Mouse (Mus musculus) thymus, adult 18-20 months (tissue): ENCODE data around the gene Scfd2.

Experiments used
- DNase-seq, 2 experiments: peaks; one replicate each; pipeline ENCODE4 v3.0.0; 2022; ENCODE audit warnings: mixed read lengths in 2 of 2

The Scfd2 gene

DNA sequence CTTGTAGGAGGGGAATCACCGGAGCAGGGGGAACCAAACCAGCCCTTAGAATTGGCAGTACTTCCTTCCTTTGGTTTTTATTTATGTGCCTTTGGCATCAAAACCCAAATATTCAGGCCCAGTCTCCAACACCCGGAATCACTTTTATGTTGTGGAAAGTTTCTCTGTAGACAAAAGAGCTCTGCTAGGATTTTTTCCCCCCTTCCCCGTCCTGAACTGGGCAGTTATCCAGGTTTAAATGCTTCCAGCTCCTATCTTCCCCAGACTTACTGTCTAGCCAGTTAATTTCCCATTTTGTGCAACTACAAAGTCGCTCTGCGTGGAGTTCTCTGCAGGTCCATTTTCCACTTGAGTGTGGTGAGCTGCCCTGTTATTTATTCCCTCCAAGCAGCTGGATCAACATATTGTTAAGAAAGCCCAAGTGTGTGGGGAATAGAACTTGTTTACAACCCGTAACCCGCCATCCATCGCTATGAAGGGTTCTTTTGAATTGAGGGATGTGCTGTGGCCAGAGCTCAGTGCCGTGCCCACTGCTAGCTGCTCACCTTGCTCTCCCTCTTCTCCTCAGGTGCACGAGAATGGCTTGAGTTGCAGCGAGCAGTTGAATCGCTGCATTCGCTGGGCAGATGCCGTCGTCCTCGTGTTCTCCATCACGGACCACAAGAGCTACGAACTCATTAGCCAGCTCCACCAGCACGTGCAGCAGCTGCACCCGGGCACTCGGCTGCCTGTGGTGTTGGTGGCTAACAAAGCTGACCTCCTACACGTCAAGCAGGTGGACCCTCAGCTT, 333.8 kb downstream of the Scfd2 start:
- no peak for DNase-seq

DNA sequence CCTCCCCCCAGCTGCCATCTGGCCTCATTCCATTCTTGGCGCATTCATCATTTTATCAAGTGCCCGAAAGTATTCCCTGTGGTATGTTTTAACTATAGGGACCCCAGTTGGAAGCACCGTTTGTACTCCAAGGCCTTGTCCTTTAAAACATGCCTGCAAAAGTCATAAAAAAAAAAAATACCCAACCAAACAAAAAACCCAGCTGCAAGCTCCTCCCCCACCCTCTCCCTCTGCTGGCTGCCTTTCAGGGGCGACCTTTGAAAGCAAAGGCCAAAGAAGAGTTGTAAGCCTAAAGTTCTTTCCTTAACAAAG, 335.3 kb downstream of the Scfd2 start:
- DNase-seq, result peak; percentile 23 to 37

DNA sequence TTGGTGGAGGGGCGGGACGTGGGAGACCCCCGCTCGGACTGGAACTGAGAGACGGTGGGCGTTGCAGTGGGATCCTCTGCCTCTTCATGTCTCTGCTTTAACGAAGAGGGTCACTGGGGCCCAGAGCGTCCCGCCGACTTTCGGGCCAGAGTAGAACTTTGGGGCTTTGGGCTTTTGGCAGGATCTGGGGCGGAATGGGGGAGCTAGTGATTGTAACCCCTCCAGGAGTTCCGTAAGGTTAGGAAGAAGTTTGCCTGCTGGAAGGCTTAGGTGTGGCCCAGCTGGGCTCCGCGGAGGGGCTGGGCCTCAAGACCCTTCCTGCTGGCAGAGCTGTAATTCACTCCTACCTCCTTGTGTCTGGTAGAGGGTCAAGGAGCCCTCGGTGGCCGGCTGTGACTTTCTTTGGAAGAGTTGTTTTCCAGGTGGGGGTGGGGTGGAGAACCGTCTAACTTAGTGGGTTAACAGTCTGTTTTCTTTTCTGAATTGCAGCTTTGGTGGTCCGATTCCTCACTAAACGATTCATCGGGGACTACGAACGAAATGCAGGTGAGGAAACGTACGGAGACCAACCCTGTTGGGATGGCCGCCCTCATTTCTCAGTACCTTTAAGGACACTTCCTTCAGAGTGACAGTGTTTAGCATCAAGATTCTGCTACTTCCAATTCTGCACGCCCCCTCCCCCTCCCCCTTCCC, 335.8 kb downstream of the Scfd2 start:
- peak in 1 of 2 experiments; percentile 18 for DNase-seq

DNA sequence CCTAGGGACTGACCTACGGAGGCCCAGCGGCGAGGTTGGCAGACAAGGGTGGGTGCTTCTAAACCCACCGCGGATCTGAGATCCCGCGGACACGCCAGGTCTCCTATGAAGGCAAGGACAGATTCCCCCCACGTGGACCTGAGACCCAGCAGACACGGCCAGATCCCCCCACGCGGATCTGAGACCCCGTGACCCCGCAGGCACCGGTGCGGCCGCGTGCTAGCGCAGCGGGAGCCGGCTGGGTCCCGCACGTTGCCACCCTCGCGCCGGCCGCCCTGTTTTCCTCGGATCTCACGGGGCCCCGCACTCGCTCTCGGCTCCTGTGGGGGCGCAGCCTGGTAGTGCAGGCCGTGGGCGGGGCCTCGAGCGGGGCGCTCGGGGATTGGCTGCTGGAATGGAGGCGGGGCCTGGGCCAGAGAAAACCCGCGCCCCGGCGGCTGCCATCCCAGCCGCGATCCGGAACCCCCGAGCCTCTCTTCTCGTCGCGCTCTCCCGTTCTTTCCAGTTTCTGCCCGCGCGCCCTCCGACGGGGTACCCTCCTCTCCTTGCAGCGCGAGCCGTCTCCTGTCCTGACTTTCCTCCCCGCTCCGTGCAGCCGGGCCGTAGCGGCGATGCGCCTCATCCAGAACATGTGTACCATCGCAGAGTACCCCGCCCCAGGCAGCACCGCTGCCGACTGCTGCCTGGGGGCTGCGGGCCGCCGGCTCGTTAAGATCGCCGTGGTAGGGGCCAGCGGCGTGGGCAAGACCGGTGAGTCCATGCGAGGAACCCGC, 336.5 kb downstream of the Scfd2 start, which contains the start of gene Rasl11b:
Gene Rasl11b, plus strand, starts transcription at position 446 of the 773 bp plus-strand sequence.
- DNase-seq, result peak; percentile 90

DNA sequence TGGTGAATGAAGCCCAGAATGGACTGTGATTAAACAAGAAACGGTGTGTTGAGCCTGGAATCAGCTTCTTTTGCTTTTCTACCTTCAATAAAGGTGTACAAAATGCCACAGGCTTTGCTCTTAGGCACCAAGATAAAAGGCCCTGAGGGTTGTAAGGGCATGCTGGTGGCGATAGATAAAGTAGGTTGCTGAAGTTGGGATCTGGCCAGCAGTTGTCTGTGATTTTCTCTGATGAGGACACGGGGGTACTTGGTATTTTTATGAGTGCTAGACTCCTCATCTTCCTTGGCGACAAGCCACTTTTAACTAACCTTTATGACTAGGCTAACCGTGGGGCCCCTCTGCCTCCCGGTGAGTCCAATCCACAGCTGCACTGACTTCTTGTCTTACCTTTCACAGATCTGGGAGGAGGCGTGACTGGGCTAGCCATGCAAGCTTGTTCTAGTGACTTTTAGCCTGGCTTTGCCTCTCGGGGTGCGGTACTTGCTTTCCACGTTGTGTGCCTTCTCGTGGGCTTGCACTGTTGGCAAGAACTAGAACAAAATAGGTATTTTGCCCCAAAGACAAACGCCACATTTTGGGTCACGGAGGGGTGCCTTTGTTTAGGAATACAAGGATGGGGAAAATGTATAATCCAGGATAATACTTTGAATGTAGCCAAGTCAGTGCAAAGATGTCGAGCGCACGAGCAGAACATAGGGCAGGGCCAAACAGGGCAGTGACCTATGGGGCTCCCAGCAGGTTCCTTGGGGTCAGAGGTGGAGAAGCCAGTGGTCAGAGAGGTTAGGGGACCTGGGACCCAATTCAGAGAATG, 337.3 kb downstream of the Scfd2 start:
- no peak for DNase-seq

DNA sequence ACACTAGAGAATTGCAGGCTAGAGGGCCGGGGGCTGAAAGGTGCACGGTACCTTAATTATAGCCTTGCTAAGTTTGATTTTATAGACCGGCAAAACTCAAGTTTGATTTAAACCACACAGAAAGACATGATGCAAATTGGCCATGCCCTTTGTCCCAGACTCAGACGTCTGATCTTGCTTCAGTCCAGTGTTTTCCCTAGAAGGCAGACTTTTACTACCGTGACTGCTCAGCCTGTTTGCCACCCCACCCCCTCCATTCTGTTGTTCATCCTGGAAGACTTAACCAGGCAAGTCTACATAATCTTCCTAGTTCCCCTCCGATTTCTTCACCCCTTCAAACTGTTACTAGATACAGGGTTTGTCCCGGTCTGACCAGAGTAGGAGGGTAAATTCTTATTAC, 337.9 kb downstream of the Scfd2 start:
- DNase-seq, result no peak

DNA sequence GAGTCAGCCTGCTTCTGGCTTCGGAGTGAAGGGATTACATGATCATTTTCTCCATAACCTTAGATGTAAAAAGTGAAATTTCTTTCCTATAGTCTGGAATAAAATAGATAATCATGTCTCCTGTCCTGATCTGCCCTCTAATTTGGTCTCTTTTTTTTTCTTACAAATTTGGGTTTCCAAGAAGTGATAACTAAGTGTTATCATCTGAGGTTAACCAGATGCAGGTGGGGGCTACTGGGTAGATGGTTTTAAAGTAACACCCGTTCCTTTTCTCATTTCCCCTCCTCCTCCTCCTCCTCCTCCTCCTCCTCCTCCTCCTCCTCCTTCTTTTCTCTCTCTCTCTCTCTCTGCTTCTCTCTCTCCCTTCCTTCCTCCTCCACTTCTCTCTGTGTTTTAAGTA, 338.6 kb downstream of the Scfd2 start:
- DNase-seq, result no peak

DNA sequence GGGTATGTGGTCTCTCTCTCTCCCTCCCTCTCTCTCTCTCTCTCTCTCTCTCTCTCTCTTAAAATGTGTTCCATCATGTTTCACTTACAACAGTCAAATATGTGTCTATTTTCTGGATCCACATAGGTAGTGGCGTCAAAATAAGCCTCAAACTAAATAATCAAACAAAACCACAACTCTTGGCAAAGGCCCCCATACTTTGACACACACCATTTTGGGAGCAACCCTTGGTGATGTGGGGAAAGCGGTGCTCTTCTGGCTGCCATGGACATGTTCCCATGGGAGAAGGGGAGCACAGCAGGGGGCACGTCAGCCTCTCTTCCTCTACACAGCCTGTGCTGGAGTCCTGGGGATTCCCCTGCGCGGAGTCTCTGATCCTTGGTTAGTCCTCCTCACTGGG, 340.6 kb downstream of the Scfd2 start:
- no peak for DNase-seq

DNA sequence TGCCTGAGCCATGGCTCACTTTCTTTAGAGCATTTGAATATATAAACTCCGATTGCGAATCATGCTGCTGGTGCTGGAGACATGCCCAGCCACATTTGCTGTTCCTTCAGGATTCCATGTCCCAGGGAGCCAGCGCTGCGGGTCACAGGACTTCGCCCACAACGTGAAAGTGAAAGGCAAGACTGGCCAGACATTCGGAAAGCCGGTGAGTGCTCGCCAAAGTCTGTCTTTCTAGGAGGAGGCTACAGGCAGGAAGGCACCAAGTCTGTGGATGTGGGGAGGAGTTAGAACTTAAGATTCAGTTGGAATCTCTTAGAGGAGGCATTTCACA, 341.4 kb downstream of the Scfd2 start:
- DNase-seq, result no peak

DNA sequence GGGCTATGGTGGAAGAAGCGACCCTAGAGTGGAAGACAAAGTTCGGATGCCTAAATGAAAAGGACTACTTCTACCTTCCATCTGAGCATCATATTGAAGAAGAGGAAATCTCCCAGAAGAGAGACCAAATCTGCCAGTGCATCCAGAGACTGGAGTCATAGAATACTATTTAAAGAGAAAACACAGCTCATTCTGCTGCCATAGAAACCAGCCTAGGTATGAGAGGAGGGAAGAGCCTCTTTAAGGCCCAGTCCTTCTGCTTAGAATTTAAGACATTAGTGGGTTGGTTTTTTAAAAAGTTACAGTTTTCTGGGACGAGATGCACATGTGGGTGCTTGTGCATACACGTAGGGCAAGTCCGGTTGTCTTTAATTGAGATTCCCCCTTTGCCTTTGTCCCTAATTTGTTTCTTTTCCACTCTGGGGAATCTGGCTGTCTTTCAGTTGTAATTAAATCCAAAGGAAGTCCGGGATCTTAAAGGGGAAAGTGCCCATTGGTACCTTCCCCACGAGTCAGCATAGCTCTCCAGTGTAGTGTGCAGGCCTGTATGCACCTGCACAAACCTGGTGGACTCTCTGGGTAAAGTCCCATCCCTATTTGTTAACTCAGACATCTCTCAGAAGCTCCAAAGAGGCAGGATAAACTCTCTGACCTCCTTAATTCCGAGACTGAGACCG, 341.9 kb downstream of the Scfd2 start:
- no peak for DNase-seq

DNA sequence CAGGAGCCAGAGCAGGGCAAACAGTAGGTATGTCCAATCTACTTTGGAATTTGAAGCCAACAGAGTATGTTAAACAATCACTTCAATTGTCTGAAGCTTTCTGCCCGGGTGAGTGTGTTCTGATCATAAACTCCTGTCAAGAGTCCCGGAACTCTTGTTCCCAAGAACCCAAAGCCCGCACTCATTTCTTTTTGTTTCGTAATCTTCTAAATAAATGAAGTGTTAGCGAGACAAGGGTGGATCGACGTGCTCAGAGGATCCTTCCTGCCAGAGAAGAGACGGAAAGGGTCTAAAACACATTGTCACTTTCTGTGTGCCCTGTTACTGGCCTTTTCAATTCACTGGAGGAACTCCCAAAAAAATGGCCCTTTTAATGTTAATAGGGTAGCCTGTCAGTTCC, 342.7 kb downstream of the Scfd2 start:
- no peak for DNase-seq

DNA sequence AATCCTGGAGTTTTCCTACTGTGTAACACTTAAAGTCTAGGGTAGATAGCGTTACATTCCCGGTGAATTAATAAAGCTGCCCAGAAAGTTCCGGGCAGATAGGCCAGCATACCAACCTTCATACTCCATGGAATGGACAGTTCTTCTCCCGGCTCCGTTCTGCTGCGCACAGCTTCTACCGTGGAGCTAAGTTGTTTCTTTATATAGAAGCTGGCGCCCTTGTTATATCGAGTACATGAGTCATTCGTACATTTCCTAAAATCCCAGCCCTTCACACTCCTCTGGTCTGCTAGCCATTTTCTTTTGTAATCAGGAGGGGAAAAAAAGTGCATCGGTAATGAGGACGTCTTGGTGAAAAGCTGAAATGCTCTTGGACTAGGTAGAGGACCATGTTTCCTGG, 343.5 kb downstream of the Scfd2 start:
- DNase-seq, result no peak

DNA sequence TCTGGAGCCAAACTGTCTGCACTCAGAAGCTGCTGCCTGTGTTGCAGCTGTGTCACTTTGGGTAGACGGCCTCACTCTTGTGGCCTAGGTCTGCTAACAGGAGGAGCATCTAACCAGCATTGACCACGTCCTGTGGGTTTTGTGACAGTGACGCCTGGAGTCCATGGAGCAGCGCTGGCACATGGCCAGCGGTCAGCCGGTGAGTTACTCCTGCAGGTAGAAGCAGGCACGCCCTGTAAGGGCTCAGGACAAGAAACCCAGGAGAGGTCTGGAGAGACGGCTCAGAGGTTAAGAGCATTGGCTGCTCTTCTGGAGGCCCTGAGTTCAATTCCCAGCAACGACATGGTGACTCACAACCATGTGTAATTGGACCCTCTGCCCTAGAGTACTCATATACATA, 347.0 kb downstream of the Scfd2 start:
- no peak for DNase-seq

DNA sequence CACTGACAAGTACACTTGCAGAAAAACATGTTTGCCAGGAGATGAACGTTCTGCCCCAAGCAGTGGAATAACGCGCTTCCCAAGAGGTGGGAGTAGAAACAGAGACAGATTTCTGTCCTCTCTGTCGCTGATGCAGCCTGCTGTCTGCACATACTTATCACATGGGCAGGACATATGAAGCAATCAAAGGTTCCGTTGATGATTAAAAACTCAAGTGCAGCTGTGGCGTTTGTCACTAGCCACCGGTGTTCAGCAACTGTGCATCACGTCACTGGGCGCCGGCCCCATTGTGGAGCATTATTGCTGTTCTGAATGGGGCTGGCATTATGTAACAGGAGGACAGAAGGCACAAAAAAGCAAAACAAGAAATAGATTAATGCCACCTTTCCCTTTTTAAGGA, 348.4 kb downstream of the Scfd2 start:
- DNase-seq, result no peak

DNA sequence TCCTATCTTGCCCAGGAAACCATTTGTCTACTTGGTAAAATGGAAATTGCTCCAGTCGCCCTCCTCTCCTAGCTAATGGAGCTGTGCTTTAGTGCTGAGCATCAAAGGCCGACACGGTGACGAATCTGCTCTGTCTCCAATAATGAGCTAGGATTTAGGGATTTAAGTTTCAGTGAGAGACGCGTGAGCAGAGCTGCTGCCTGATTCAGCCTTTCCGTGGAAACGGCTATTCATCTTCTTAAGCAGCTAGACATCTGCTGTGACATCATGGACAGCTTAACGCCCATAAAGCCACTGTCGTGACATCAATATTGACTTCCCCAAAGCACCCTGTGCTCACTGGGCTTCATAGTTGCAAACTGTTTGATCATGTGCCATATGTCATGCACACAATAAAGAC, 351.3 kb downstream of the Scfd2 start:
- no peak for DNase-seq

DNA sequence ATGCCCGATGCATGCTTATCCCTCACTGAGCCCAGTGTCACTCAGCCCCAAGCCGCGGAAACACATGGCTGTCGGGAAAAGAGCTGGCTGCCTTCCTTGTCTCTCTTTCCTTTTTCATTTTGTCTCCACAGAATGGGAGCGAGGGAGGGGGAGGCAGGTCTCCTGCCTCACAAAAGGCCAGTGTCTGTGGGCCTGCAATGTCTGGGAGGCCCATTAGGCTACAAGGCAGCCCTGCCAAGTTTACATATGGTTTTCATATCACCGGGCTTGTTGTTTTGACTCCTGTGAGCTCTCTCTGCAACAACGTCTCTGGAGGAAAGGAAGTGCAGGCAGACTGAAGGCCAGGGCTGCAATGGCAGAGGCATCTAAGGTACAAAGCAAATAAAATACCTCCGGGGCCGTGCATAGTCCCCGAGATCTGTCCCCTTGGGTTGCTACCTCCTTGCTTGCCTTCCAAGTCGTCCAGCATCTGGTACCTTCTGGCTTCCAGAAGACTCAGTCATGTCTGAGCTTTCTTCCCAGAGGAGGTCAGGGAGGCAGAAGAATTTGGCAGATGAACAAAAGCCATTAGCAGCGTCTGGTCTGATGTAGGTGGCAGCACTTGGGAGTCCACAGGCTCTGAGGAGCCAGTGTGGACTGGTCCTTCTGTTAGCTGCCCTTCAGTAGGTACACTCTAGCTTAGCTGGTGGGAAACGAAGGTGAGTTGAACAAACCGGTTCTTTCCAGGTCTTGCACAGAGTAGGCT, 355.9 kb downstream of the Scfd2 start:
- no peak for DNase-seq

DNA sequence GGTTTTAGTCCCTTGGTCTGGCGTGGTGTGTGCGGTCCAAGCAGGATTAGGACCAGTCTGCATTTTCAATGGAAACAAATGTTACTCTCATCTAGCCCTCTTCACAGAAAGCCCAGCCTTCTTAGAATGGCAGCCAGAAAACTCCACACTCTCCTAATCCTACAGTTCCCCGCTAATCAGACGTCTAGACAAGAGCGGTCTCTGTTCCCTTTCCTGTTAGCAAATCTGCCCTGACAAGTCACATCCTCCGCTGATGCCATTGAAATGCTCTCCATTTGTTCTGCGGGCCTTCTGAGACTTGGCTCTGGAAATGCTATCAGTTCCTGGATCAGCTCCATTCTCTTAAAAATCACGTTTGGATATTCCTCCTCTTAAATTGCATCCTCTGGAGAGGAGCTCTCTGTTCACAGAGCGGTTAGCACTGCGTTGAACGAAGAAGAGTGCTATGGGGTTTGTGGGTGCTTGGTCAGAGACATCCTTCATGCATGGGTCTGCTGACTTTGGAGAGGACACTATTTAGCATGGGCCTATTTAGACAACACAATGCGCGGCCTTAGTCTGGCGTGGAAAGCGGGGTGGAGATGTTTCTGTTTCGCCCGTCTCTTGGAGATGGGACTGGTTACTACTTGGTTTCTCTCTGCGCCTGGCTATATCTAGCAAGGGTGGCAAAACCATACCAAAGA, 358.3 kb downstream of the Scfd2 start:
- no peak for DNase-seq

DNA sequence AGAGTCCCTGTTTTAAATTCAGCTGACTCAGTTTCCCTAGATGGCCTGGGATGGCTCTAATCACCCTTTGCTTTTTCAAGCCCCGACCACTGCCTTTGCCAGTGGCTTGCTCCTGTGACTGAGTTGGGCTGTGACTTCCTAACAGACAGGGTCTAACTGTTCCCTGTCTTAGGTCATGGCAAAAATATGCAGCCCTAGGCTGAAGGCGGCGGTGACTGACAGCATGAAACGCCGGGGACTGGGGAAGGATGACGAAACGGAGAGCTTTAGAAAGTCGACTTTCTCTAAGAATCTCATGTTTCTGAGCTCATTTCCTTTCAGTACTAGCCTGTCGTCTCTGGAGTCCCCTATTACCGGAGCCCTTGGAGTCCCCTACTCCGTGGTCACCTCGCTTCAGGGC, 359.4 kb downstream of the Scfd2 start:
- no peak for DNase-seq

DNA sequence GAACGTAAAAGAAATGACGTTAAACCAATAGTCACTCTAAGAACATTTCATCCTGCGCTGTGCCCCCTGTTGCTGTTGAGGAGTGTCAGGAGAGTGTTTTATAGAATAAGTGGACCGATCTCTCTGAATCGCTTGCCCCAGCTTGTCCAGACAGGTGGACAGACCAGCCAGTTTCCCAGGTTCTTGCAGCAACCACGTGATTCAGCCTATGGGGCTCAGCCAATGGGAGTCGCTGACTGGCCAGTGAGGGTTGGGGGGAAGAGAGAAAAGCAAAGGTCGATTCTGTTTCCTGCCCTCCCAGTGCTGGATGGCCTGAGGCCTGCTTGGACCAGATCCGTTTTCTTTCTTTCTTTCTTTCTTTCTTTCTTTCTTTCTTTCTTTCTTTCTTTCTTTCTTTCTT, 359.8 kb downstream of the Scfd2 start:
- DNase-seq, result no peak

DNA sequence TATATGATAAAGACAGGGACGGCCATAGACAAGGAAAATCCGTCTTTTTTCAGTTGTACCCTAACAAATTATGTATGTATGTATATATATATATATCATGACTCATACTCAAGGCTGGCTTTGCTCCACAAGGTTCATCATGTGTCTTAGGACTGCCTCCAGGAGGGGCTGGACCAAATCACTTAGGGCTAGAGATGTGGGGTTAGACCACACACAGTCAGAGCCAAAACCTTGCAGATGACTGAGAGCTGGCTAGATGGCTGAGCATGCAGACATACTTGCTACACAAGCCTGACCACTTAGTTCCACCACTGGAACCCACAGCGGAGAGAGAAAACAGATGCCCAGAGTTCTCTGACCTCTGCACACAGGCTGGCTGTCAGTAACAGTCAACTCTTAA, 363.5 kb downstream of the Scfd2 start:
- DNase-seq, result no peak

DNA sequence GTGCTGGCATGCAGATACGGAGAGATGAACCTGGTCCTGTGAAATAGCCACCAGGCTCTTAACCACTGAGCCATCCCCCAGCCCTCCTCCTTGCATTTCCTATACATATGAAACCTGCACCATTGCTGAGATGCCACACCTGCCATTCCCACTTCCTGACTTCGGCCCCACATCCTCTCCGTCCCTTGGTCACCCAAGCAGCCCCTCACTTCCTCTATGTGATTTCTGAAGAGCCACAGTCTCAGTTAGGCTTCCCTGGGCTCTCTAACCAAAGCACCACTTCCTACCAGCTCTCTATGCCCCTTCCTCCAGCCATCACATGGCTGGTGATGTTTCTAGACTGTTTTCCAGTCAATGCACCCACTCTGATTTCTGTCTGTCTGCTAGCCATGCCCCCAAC, 364.9 kb downstream of the Scfd2 start:
- DNase-seq, result no peak
